Comparison of ENCODE assay signal across 8 mouse cellular contexts in the genomic region with DNA sequence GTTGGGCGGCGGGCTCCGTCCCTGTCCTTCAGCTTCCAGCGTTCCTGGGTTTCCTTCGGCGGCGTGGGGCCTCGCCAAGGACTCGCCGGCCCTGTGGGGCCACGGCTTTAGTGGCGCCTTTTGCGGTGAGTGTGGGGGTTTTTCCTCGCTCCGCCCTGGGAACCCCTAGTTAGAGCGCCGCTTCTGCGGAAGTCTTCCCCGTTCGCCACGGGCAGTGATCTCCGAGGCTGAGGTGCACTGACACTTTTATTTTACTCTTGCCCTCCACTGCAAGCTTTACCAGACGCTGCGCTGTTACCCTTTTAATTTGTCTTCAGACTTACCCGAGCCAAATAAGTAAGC. TPM values are rescaled to one million over a fixed set of nuclear protein-coding genes. Genes with fewer than 3 reads are reported as not detected.
A peak's percentile ranks its signal among the peaks of the same experiment; 100 is the strongest.
DNase-seq lines count a peak whose midpoint lies in the region; ATAC-seq and TF ChIP-seq lines count a peak whose summit lies in the region.
"Not testable (repeated sequence)": the region's sequence is repeated elsewhere in the genome, so short reads cannot be mapped to it uniquely, and the experiment has no call there.

No protein-coding gene starts in this region.

- not testable (repeated sequence) for H3K27ac ChIP-seq in ES-E14 (ENCODE audit: insufficient read depth, low read depth, low read length, poor library complexity, severe bottlenecking); cortical plate, adult 2 months (ENCODE audit: insufficient read depth, low read length); forebrain, postnatal 0 days (ENCODE audit: low read depth, low read length); hindbrain, embryonic 13.5 days; left cerebral cortex, adult 2 months; lung, embryonic 15.5 days; neural tube, embryonic 11.5 days (ENCODE audit: low read depth, low read length)

- intact Hi-C loops in left cerebral cortex, adult 2 months (cut with DNase I): not testable (repeated sequence)

- not testable (repeated sequence) for H3K27me3 ChIP-seq in forebrain, postnatal 0 days (ENCODE audit: insufficient read depth, low read length); hindbrain, embryonic 13.5 days; lung, embryonic 15.5 days; neural tube, embryonic 11.5 days (ENCODE audit: control insufficient read depth, insufficient read depth, low read length)

- 0 out of 2 replicates have a peak overlapping the region, but pooled peaks have one; percentile 21 for H3K4me2 ChIP-seq in forebrain, postnatal 0 days (ENCODE audit: low read depth)
- peak overlapping the region; percentile 37; the same call in 1 of the 2 replicates for H3K4me2 ChIP-seq in hindbrain, embryonic 13.5 days
- H3K4me2 ChIP-seq in lung, embryonic 15.5 days; neural tube, embryonic 11.5 days (ENCODE audit: low read depth): not testable (repeated sequence)

- not testable (repeated sequence) for H3K9me3 ChIP-seq in ES-E14 (ENCODE audit: control insufficient read depth, insufficient read depth, low read depth, low read length); forebrain, postnatal 0 days (ENCODE audit: low read length); hindbrain, embryonic 13.5 days; lung, embryonic 15.5 days; neural tube, embryonic 11.5 days (ENCODE audit: control insufficient read depth, low read length)

- H3K9ac ChIP-seq in ES-E14 (ENCODE audit: insufficient read depth, low read depth, low read length, poor library complexity, severe bottlenecking): peak overlapping the region; percentile 67; the same call in 1 of the 2 replicates
- H3K9ac ChIP-seq in forebrain, postnatal 0 days; hindbrain, embryonic 13.5 days; lung, embryonic 15.5 days; neural tube, embryonic 11.5 days (ENCODE audit: low read length): not testable (repeated sequence)

- WGBS in forebrain, postnatal 0 days: under 1% methylated on average over 11 of the region's 25 CpGs
- WGBS in hindbrain, embryonic 13.5 days: 1% methylated on average over 10 of the region's 25 CpGs
- under 1% methylated on average over 12 of the region's 25 CpGs for WGBS in lung, embryonic 15.5 days
- WGBS in neural tube, embryonic 11.5 days: under 1% methylated on average over 7 of the region's 25 CpGs

- ATAC-seq in forebrain, postnatal 0 days: peak; percentile 50
- ATAC-seq in hindbrain, embryonic 13.5 days (ENCODE audit: low FRiP score); lung, embryonic 15.5 days (ENCODE audit: borderline replicate concordance, extremely low read depth, low FRiP score, low TSS enrichment); neural tube, embryonic 11.5 days (ENCODE audit: insufficient read depth, low FRiP score, low TSS enrichment): not testable (repeated sequence)

- DNase-seq in ES-E14 (ENCODE audit: low read depth, low spot score); forebrain, postnatal 0 days; left cerebral cortex, adult 2 months (ENCODE audit: extremely low spot score in 1 of 2, low spot score in 2 of 2); neural tube, embryonic 11.5 days (ENCODE audit: low spot score): not testable (repeated sequence)
- peak; percentile 5 to 12 for DNase-seq in thymus, adult 18-20 months

- TF ChIP-seq POLR2A in cortical plate, adult 2 months (IDR thresholded peaks at IDR 0.05; ENCODE audit: extremely low read depth, insufficient read depth, low read length): not testable (repeated sequence)

- in situ Hi-C loops in ES-E14 (cut with MboI; ENCODE audit: low sequenced_read_pairs in 2 of 2, unreplicated experiment in 2 of 2): not testable (repeated sequence)

- H3K4me1 ChIP-seq in ES-E14 (ENCODE audit: control insufficient read depth in 2 of 2, insufficient read depth in 2 of 2, low read length in 2 of 2, poor library complexity in 1 of 2); cortical plate, adult 2 months (ENCODE audit: control insufficient read depth, insufficient read depth, low read length); forebrain, postnatal 0 days (ENCODE audit: insufficient read depth); hindbrain, embryonic 13.5 days (replicated peaks); lung, embryonic 15.5 days; neural tube, embryonic 11.5 days (ENCODE audit: control insufficient read depth, insufficient read depth, low read length): not testable (repeated sequence)

- peak overlapping the region; percentile 62 to 65 for H3K4me3 ChIP-seq in ES-E14 (ENCODE audit: insufficient read depth in 1 of 2, low read depth in 1 of 2, low read length in 2 of 2, poor library complexity in 1 of 2, severe bottlenecking in 1 of 2)
- H3K4me3 ChIP-seq in cortical plate, adult 2 months (ENCODE audit: insufficient read depth, low read length): peak overlapping the region; percentile 41
- peak overlapping the region; percentile 32 for H3K4me3 ChIP-seq in forebrain, postnatal 0 days (ENCODE audit: low read depth, low read length)
- H3K4me3 ChIP-seq in hindbrain, embryonic 13.5 days: peak overlapping the region; percentile 39
- peak overlapping the region; percentile 39 for H3K4me3 ChIP-seq in left cerebral cortex, adult 2 months
- peak overlapping the region; percentile 41 for H3K4me3 ChIP-seq in lung, embryonic 15.5 days
- peak overlapping the region; percentile 30 for H3K4me3 ChIP-seq in neural tube, embryonic 11.5 days (ENCODE audit: low read depth, low read length)

- TF ChIP-seq CTCF in cortical plate, adult 2 months (IDR thresholded peaks at IDR 0.05; ENCODE audit: extremely low read depth, insufficient read depth, low read length); forebrain, postnatal 0 days (IDR thresholded peaks at IDR 0.05; ENCODE audit: low read depth); left cerebral cortex, adult 2 months (IDR thresholded peaks at IDR 0.05): not testable (repeated sequence)

- H3K36me3 ChIP-seq in ES-E14 (ENCODE audit: control insufficient read depth, insufficient read depth, low read length, poor library complexity, severe bottlenecking); forebrain, postnatal 0 days (ENCODE audit: insufficient read depth); hindbrain, embryonic 13.5 days; lung, embryonic 15.5 days; neural tube, embryonic 11.5 days (ENCODE audit: control insufficient read depth, insufficient read depth, low read length): not testable (repeated sequence)

RNA-seq across cellular contexts. Expression of gene Srp54c, which starts 0.5 kb away (rescaled TPM):
- total RNA-seq in ES-E14 (2012; rRNA removed): 17.4 and 31.7 TPM in 2 replicates
- 64.5 and 66.5 TPM in 2 replicates for polyA plus RNA-seq in cortical plate, adult 2 months (2012; rRNA removed)
- 63.9 and 73.2 TPM in 2 replicates for total RNA-seq in forebrain, postnatal 0 days (2014; rRNA removed)
- 90.1 and 97.6 TPM in 2 replicates for polyA plus RNA-seq in forebrain, postnatal 0 days (2015; fragmentation: Nextera tagmentation; extraction: Ambion mirVana)
- polyA plus RNA-seq in hindbrain, embryonic 13.5 days (2015; fragmentation: Nextera tagmentation; extraction: Ambion mirVana): 79.7 and 82.2 TPM in 2 replicates
- 10 to 100 TPM; 31.4 to 36.8 TPM for total RNA-seq in left cerebral cortex, adult 2 months (2021)
- polyA plus RNA-seq in lung, embryonic 15.5 days (2015; fragmentation: Nextera tagmentation; extraction: Ambion mirVana): 67.3 and 69.3 TPM in 2 replicates
- 76.4 and 78.8 TPM in 2 replicates for polyA plus RNA-seq in neural tube, embryonic 11.5 days (2014; fragmentation: Nextera tagmentation; extraction: Ambion mirVana)

RNA-seq across cellular contexts. Expression of gene 1700047I17Rik2, which starts 31.1 kb away (rescaled TPM):
- not detected in 2 replicates for total RNA-seq in ES-E14 (2012; rRNA removed)
- not detected in 2 replicates for polyA plus RNA-seq in cortical plate, adult 2 months (2012; rRNA removed)
- total RNA-seq in forebrain, postnatal 0 days (2014; rRNA removed): 0.46 TPM in 1 of 2 replicates, not detected in the other
- polyA plus RNA-seq in forebrain, postnatal 0 days (2015; fragmentation: Nextera tagmentation; extraction: Ambion mirVana): not detected in 2 replicates
- polyA plus RNA-seq in hindbrain, embryonic 13.5 days (2015; fragmentation: Nextera tagmentation; extraction: Ambion mirVana): not detected in 2 replicates
- total RNA-seq in left cerebral cortex, adult 2 months (2021): not detected
- polyA plus RNA-seq in lung, embryonic 15.5 days (2015; fragmentation: Nextera tagmentation; extraction: Ambion mirVana): 6.6 TPM in 1 of 2 replicates, not detected in the other
- polyA plus RNA-seq in neural tube, embryonic 11.5 days (2014; fragmentation: Nextera tagmentation; extraction: Ambion mirVana): 1.3 TPM in 1 of 2 replicates, not detected in the other
